Mouse (Mus musculus) erythroblast, embryonic 14.5 days (primary cell): ENCODE measurements around the gene Chl1. TPM values are rescaled to one million over a fixed set of nuclear protein-coding genes. Genes with fewer than 3 reads are reported as not detected.

Source experiments
- H3K27me3 ChIP-seq: 2 replicates; pipeline ENCODE4 v1.6.1; 2012; ENCODE audit warnings: inconsistent platforms; ENCODE audit not compliant: control insufficient read depth
- H3K36me3 ChIP-seq: 2 replicates; pipeline ENCODE4 v1.6.1; 2012; ENCODE audit warnings: mild to moderate bottlenecking, inconsistent platforms; ENCODE audit not compliant: control insufficient read depth
- H3K4me1 ChIP-seq: 2 replicates; pipeline ENCODE4 v1.6.1; 2012; ENCODE audit warnings: inconsistent platforms; ENCODE audit not compliant: control insufficient read depth
- H3K4me3 ChIP-seq: replicated peaks from 2 replicates; pipeline ENCODE3; 2012; ENCODE audit warnings: moderate library complexity, mild to moderate bottlenecking, inconsistent platforms
- H3K9me3 ChIP-seq: 2 replicates; pipeline ENCODE4 v1.6.1; 2012; ENCODE audit warnings: low read length, inconsistent platforms, mixed read lengths; ENCODE audit not compliant: control insufficient read depth
- GATA1 ChIP-seq: IDR thresholded peaks from 2 replicates; pipeline ENCODE4 v1.6.1; 2012; ENCODE audit warnings: low read length, inconsistent platforms, mixed read lengths
- TAL1 ChIP-seq: IDR thresholded peaks from 3 replicates; pipeline ENCODE4 v1.6.1; 2012; ENCODE audit warnings: low read length, inconsistent platforms, mixed read lengths
- polyA plus RNA-seq: library from polyadenylated mRNA; stranded (reverse); fragments of >175 nt; gene quantifications from 2 replicates; pipeline ENCODE4 v1.2.3, GENCODE M21; 2012

Chl1 gene
- polyA plus RNA-seq, 1 experiment = 0.01 TPM

- TF ChIP-seq GATA1 (no peak), TAL1 (no peak)
- H3K27me3 ChIP-seq = no peaks in the 10 kb centered on the region
- no peaks in the 10 kb centered on the region for H3K4me1 ChIP-seq
- no peak overlapping the region for H3K4me3 ChIP-seq
- H3K36me3 ChIP-seq = no peaks in the 10 kb centered on the region
- H3K9me3 ChIP-seq = no peaks in the 10 kb centered on the region
Measured at GRCm38 (mm10) chr6:103534027-103534426, 23.6 kb downstream of the Chl1 start.

GRCm38 (mm10) chr6:103542576-103542975 is 32.2 kb downstream of the Chl1 start:
- no peaks in the 10 kb centered on the region for H3K36me3 ChIP-seq
- H3K4me3 ChIP-seq = no peak overlapping the region
- H3K27me3 ChIP-seq = no peaks in the 10 kb centered on the region
- H3K9me3 ChIP-seq = no peaks in the 10 kb centered on the region
- no peaks in the 10 kb centered on the region for H3K4me1 ChIP-seq
- TF ChIP-seq TAL1 (no peak), GATA1 (no peak)

GRCm38 (mm10) chr6:103543753-103544152 is 33.4 kb downstream of the Chl1 start:
- H3K4me1 ChIP-seq = no peaks in the 10 kb centered on the region
- TF ChIP-seq TAL1 (no peak), GATA1 (no peak)
- no peaks in the 10 kb centered on the region for H3K27me3 ChIP-seq
- H3K4me3 ChIP-seq = no peak overlapping the region
- no peaks in the 10 kb centered on the region for H3K36me3 ChIP-seq
- no peaks in the 10 kb centered on the region for H3K9me3 ChIP-seq

GRCm38 (mm10) chr6:103546314-103546713 is 35.9 kb downstream of the Chl1 start:
- H3K4me3 ChIP-seq = no peak overlapping the region
- H3K36me3 ChIP-seq = no peaks in the 10 kb centered on the region
- no peaks in the 10 kb centered on the region for H3K4me1 ChIP-seq
- TF ChIP-seq TAL1 (no peak), GATA1 (no peak)
- H3K27me3 ChIP-seq = no peaks in the 10 kb centered on the region
- no peaks in the 10 kb centered on the region for H3K9me3 ChIP-seq

GRCm38 (mm10) chr6:103549929-103550328 is 39.5 kb downstream of the Chl1 start:
- H3K4me1 ChIP-seq = no peaks in the 10 kb centered on the region
- no peak for TF ChIP-seq TAL1
- TF ChIP-seq GATA1 = no peak
- no peak overlapping the region for H3K4me3 ChIP-seq
- H3K36me3 ChIP-seq = no peaks in the 10 kb centered on the region
- no peaks in the 10 kb centered on the region for H3K9me3 ChIP-seq
- no peaks in the 10 kb centered on the region for H3K27me3 ChIP-seq

GRCm38 (mm10) chr6:103558037-103558893 is 47.9 kb downstream of the Chl1 start:
- Histone ChIP-seq H3K9me3 (no peaks in the 10 kb centered on the region), H3K4me3 (no peak overlapping the region), H3K36me3 (no peaks in the 10 kb centered on the region), H3K4me1 (no peaks in the 10 kb centered on the region), H3K27me3 (no peaks in the 10 kb centered on the region)
- TF ChIP-seq TAL1 (no peak), GATA1 (no peak)

GRCm38 (mm10) chr6:103558894-103559225 is 48.5 kb downstream of the Chl1 start:
- TF ChIP-seq TAL1 (no peak), GATA1 (no peak)
- Histone ChIP-seq H3K36me3 (no peaks in the 10 kb centered on the region), H3K4me1 (no peaks in the 10 kb centered on the region), H3K9me3 (no peaks in the 10 kb centered on the region), H3K27me3 (no peaks in the 10 kb centered on the region), H3K4me3 (no peak overlapping the region)

- no peaks in the 10 kb centered on the region for H3K4me1 ChIP-seq
- H3K9me3 ChIP-seq = no peaks in the 10 kb centered on the region
- TF ChIP-seq GATA1 (no peak), TAL1 (no peak)
- no peaks in the 10 kb centered on the region for H3K36me3 ChIP-seq
- no peaks in the 10 kb centered on the region for H3K27me3 ChIP-seq
- no peak overlapping the region for H3K4me3 ChIP-seq
Measured at GRCm38 (mm10) chr6:103559344-103559743, 49.0 kb downstream of the Chl1 start.

- no peak overlapping the region for H3K4me3 ChIP-seq
- H3K9me3 ChIP-seq = no peaks in the 10 kb centered on the region
- no peaks in the 10 kb centered on the region for H3K36me3 ChIP-seq
Measured at GRCm38 (mm10) chr6:103564811-103565210, 54.4 kb downstream of the Chl1 start.

More at GRCm38 (mm10) chr6:103564811-103565210, 54.4 kb downstream of the Chl1 start:
- TF ChIP-seq GATA1 = no peak
- TF ChIP-seq TAL1 = no peak
- Histone ChIP-seq H3K4me1 (no peaks in the 10 kb centered on the region), H3K27me3 (no peaks in the 10 kb centered on the region)
